Mouse (Mus musculus): ENCODE results near the gene Pbrm1. TPM values are rescaled to one million over a fixed set of nuclear protein-coding genes. Genes with fewer than 3 reads are reported as not detected.

The Pbrm1 gene
- polyA plus RNA-seq, 1 experiment from 2014 or later = 89.0 TPM

- 0 out of 2 replicates have a peak, but pooled peaks cover 3% of the 10 kb centered on the region for H3K9me3 ChIP-seq (ENCODE audit: control insufficient read depth, low read length)
- no peak overlapping the region for H3K4me3 ChIP-seq (ENCODE audit: control insufficient read depth in 1 of 2, insufficient read depth in 1 of 2, low read depth in 1 of 2, low read length in 2 of 2)
- no peak overlapping the region for H3K9ac ChIP-seq (ENCODE audit: low read length)
- 88% methylated on average over 9 of the region's 9 CpGs for WGBS
- no peaks in the 10 kb centered on the region for H3K27me3 ChIP-seq (ENCODE audit: control insufficient read depth, insufficient read depth, low read length)
- peaks cover 84% of the 10 kb centered on the region for H3K36me3 ChIP-seq (ENCODE audit: control insufficient read depth, insufficient read depth, low read length)
- H3K4me1 ChIP-seq (ENCODE audit: control insufficient read depth in 2 of 2, insufficient read depth in 2 of 2, low read length in 2 of 2) = no peaks in the 10 kb centered on the region
- no peak for ATAC-seq (ENCODE audit: insufficient number of reproducible peaks, insufficient read depth, low FRiP score, low read depth)
- H3K4me2 ChIP-seq (ENCODE audit: low read length) = no peak overlapping the region
- no peak overlapping the region for H3K27ac ChIP-seq (replicated peaks in 1 of 2; ENCODE audit: control insufficient read depth in 1 of 2, insufficient read depth in 1 of 2, low read depth in 2 of 2, low read length in 2 of 2)
These were observed 120.0 kb downstream of the Pbrm1 start for GRCm38 (mm10) chr14:31138897-31139429.

DNA sequence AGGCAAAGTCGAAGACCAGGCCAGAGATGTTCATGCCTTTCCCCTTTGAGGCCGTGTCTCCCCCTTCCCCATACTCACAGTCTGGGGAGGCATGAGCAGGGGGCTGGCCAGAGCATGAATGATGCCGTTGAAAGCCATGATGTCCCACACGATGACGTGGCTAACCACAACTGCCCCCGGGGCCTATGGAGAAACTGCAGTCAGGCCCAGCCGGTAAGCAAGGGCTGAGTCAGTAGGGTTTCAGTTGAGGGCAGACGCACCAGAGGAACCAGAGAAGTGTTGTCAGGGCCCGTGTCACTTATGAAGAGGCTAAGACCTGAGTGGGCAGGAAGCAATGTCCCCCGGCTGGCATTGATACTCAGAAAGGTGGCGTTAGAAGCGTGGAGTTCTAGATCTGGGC is 120.7 kb downstream of the Pbrm1 start:
- Histone ChIP-seq H3K9ac (ENCODE audit: low read length) (no peak overlapping the region), H3K4me1 (ENCODE audit: control insufficient read depth in 2 of 2, insufficient read depth in 2 of 2, low read length in 2 of 2) (no peaks in the 10 kb centered on the region), H3K9me3 (ENCODE audit: control insufficient read depth, low read length) (0 out of 2 replicates have a peak, but pooled peaks cover 3% of the 10 kb centered on the region), H3K4me2 (ENCODE audit: low read length) (no peak overlapping the region), H3K36me3 (ENCODE audit: control insufficient read depth, insufficient read depth, low read length) (peaks cover 80% of the 10 kb centered on the region), H3K4me3 (ENCODE audit: control insufficient read depth in 1 of 2, insufficient read depth in 1 of 2, low read depth in 1 of 2, low read length in 2 of 2) (no peak overlapping the region), H3K27me3 (ENCODE audit: control insufficient read depth, insufficient read depth, low read length) (no peaks in the 10 kb centered on the region), H3K27ac (replicated peaks in 1 of 2; ENCODE audit: control insufficient read depth in 1 of 2, insufficient read depth in 1 of 2, low read depth in 2 of 2, low read length in 2 of 2) (no peak overlapping the region)
- no peak for ATAC-seq (ENCODE audit: insufficient number of reproducible peaks, insufficient read depth, low FRiP score, low read depth)
- 83% methylated on average over 12 of the region's 12 CpGs for WGBS

DNA sequence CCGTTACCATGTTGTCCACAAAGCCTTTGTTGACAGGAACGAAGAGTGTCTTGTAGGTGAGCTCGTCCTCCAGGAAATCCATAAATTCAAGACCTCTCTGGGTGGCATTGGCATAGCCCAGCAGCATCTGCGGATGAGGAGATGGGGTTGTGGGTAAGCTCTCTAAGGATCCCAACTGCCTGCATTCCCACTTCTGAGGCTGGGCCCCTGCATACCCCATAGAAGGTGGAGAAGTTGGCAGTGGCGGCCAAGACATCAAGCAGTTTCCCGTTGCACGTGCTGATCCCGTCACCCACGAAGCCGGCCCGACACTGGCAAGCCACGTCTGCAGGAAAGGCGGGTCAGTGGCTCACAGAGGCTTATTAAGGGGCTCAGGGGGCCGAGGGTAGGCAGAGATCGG is 121.2 kb downstream of the Pbrm1 start:
- WGBS = 86% methylated on average over 15 of the region's 15 CpGs
- H3K27ac ChIP-seq (replicated peaks in 1 of 2; ENCODE audit: control insufficient read depth in 1 of 2, insufficient read depth in 1 of 2, low read depth in 2 of 2, low read length in 2 of 2) = no peak overlapping the region
- H3K4me1 ChIP-seq (ENCODE audit: control insufficient read depth in 2 of 2, insufficient read depth in 2 of 2, low read length in 2 of 2) = no peaks in the 10 kb centered on the region
- H3K36me3 ChIP-seq (ENCODE audit: control insufficient read depth, insufficient read depth, low read length) = peaks cover 75% of the 10 kb centered on the region
- no peak overlapping the region for H3K4me3 ChIP-seq (ENCODE audit: control insufficient read depth in 1 of 2, insufficient read depth in 1 of 2, low read depth in 1 of 2, low read length in 2 of 2)
- H3K27me3 ChIP-seq (ENCODE audit: control insufficient read depth, insufficient read depth, low read length) = no peaks in the 10 kb centered on the region
- H3K9ac ChIP-seq (ENCODE audit: low read length) = no peak overlapping the region
- no peak for ATAC-seq (ENCODE audit: insufficient number of reproducible peaks, insufficient read depth, low FRiP score, low read depth)
- no peak overlapping the region for H3K4me2 ChIP-seq (ENCODE audit: low read length)
- 0 out of 2 replicates have a peak, but pooled peaks cover 3% of the 10 kb centered on the region for H3K9me3 ChIP-seq (ENCODE audit: control insufficient read depth, low read length)

DNA sequence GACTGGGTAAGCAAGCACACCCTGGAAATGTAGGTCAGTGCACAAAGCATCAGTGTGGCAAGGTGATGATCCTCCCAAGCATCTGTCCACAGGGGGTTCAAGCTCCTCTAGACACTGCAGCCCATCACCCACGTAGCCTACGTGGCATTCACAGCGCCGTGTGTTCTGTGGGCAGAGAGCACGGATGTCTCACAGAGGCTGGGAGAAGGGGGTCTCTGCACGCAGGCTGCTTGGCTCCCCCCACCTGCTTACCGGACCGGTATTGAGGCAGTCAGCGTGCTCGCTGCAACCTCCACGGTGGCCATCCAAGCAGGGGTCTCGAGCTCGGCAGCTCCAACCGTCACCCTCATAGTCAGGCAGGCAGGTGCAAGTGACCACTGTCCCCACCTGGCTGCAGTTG is 122.1 kb downstream of the Pbrm1 start:
- no peak overlapping the region for H3K4me3 ChIP-seq (ENCODE audit: control insufficient read depth in 1 of 2, insufficient read depth in 1 of 2, low read depth in 1 of 2, low read length in 2 of 2)
- H3K9me3 ChIP-seq (ENCODE audit: control insufficient read depth, low read length) = 0 out of 2 replicates have a peak, but pooled peaks cover 3% of the 10 kb centered on the region
- H3K27ac ChIP-seq (replicated peaks in 1 of 2; ENCODE audit: control insufficient read depth in 1 of 2, insufficient read depth in 1 of 2, low read depth in 2 of 2, low read length in 2 of 2) = no peak overlapping the region
- H3K36me3 ChIP-seq (ENCODE audit: control insufficient read depth, insufficient read depth, low read length) = peaks cover 67% of the 10 kb centered on the region
- WGBS = 93% methylated on average over 14 of the region's 14 CpGs
- H3K27me3 ChIP-seq (ENCODE audit: control insufficient read depth, insufficient read depth, low read length) = no peaks in the 10 kb centered on the region
- no peaks in the 10 kb centered on the region for H3K4me1 ChIP-seq (ENCODE audit: control insufficient read depth in 2 of 2, insufficient read depth in 2 of 2, low read length in 2 of 2)
- ATAC-seq (ENCODE audit: insufficient number of reproducible peaks, insufficient read depth, low FRiP score, low read depth) = no peak
- no peak overlapping the region for H3K4me2 ChIP-seq (ENCODE audit: low read length)
- H3K9ac ChIP-seq (ENCODE audit: low read length) = no peak overlapping the region

GRCm38 (mm10) chr14:31145694-31146093 is 126.8 kb downstream of the Pbrm1 start:
- Histone ChIP-seq H3K9ac (ENCODE audit: low read length) (no peak overlapping the region), H3K27me3 (ENCODE audit: control insufficient read depth, insufficient read depth, low read length) (no peaks in the 10 kb centered on the region), H3K9me3 (ENCODE audit: control insufficient read depth, low read length) (0 out of 2 replicates have a peak, but pooled peaks cover 3% of the 10 kb centered on the region), H3K27ac (replicated peaks in 1 of 2; ENCODE audit: control insufficient read depth in 1 of 2, insufficient read depth in 1 of 2, low read depth in 2 of 2, low read length in 2 of 2) (no peak overlapping the region), H3K4me1 (ENCODE audit: control insufficient read depth in 2 of 2, insufficient read depth in 2 of 2, low read length in 2 of 2) (no peaks in the 10 kb centered on the region), H3K4me2 (ENCODE audit: low read length) (no peak overlapping the region), H3K36me3 (ENCODE audit: control insufficient read depth, insufficient read depth, low read length) (peaks cover 38% of the 10 kb centered on the region), H3K4me3 (ENCODE audit: control insufficient read depth in 1 of 2, insufficient read depth in 1 of 2, low read depth in 1 of 2, low read length in 2 of 2) (no peak overlapping the region)
- ATAC-seq (ENCODE audit: insufficient number of reproducible peaks, insufficient read depth, low FRiP score, low read depth) = no peak
- WGBS = 88% methylated on average over 11 of the region's 11 CpGs

DNA sequence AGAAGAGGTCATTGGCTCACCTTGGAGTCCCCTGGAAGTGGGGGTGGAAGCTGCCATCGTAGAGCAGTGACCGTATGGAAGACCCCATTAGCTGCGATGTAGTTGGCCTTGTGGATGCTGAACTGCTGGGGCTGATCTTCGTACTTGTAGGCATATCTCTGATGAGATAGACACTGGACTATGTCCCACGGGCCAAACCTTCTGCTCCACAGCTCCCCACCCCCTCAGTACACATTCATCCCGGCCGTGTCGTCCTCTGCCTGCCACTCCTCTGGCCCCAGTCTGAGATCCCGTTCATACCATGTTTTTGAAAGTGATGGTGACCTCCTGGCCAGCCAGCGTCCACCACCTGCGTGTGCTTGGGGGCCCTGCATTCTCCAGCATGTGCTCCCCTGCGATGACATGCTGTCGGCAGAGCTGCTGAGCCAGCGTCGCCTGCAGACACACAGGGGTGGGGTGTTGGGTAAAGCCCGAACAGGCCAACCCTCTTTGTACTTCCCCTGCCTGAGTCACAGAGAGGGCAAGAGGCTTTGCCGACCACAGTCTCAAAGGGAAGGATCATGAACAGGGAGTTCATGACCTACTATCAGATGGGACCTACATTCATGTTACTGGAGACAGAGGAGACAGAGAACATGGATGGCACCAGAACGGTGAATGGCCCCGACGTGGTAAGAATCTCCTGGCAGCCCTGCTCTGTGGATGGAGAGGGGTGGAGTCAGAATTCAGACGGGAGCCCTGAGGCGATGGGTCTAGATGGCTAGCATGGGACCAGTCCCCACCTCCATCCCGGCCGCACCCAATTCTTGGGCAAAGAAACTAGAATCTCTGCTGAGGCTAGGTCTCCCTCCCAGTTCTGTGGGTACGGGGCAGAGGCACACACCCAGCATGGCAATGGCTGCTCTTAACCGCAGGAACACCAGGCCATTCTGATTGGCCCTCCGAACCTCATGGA is 141.5 kb downstream of the Pbrm1 start:
- Histone ChIP-seq H3K36me3 (ENCODE audit: control insufficient read depth, insufficient read depth, low read length) (peaks cover 12% of the 10 kb centered on the region), H3K27ac (replicated peaks in 1 of 2; ENCODE audit: control insufficient read depth in 1 of 2, insufficient read depth in 1 of 2, low read depth in 2 of 2, low read length in 2 of 2) (no peak overlapping the region), H3K9ac (ENCODE audit: low read length) (no peak overlapping the region), H3K9me3 (ENCODE audit: control insufficient read depth, low read length) (no peaks in the 10 kb centered on the region), H3K4me3 (ENCODE audit: control insufficient read depth in 1 of 2, insufficient read depth in 1 of 2, low read depth in 1 of 2, low read length in 2 of 2) (no peak overlapping the region), H3K4me1 (ENCODE audit: control insufficient read depth in 2 of 2, insufficient read depth in 2 of 2, low read length in 2 of 2) (peaks cover 12 to 31% of the 10 kb centered on the region in 2 experiments), H3K4me2 (ENCODE audit: low read length) (peak overlapping the region; percentile 3; the same call in 1 of the 2 replicates), H3K27me3 (ENCODE audit: control insufficient read depth, insufficient read depth, low read length) (no peaks in the 10 kb centered on the region)
- 55% methylated on average over 27 of the region's 27 CpGs for WGBS
- ATAC-seq (ENCODE audit: insufficient number of reproducible peaks, insufficient read depth, low FRiP score, low read depth) = no peak

DNA sequence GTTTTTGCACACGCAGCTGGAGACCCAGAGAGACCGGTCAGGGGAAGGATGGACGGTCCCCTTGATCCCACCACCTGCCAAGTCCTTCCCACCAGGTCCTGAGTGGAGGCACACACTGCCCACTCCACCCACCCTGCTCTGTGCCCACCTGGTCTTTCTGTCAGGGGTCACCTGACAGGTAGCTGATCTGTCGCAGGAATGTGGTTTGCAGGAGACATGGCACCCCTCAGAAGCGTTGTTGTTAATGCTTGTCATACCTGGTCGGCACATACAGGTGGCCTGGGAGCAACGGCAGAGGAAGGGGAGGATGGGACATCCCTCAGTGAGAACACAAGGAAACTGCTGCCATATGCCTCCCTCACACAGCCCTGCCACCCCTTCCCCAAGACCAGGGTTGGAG is 142.3 kb downstream of the Pbrm1 start:
- Histone ChIP-seq H3K27ac (replicated peaks in 1 of 2; ENCODE audit: control insufficient read depth in 1 of 2, insufficient read depth in 1 of 2, low read depth in 2 of 2, low read length in 2 of 2) (no peak overlapping the region), H3K9me3 (ENCODE audit: control insufficient read depth, low read length) (no peaks in the 10 kb centered on the region), H3K36me3 (ENCODE audit: control insufficient read depth, insufficient read depth, low read length) (peaks cover 12% of the 10 kb centered on the region), H3K9ac (ENCODE audit: low read length) (no peak overlapping the region), H3K4me2 (ENCODE audit: low read length) (no peak overlapping the region), H3K4me1 (ENCODE audit: control insufficient read depth in 2 of 2, insufficient read depth in 2 of 2, low read length in 2 of 2) (peaks cover 14 to 33% of the 10 kb centered on the region in 2 experiments), H3K27me3 (ENCODE audit: control insufficient read depth, insufficient read depth, low read length) (no peaks in the 10 kb centered on the region), H3K4me3 (ENCODE audit: control insufficient read depth in 1 of 2, insufficient read depth in 1 of 2, low read depth in 1 of 2, low read length in 2 of 2) (no peak overlapping the region)
- no peak for ATAC-seq (ENCODE audit: insufficient number of reproducible peaks, insufficient read depth, low FRiP score, low read depth)
- WGBS = 86% methylated on average over 7 of the region's 7 CpGs
